Mouse (Mus musculus) thymus, adult 2 months (tissue): Measurements from ENCODE around the gene St6gal1.

Source experiments
- CTCF ChIP-seq: fragments of 200-500 bp; IDR thresholded peaks from 2 replicates; pipeline ENCODE4 v1.5.1; 2012; ENCODE audit warnings: mild to moderate bottlenecking, control low read depth, low read length, moderate library complexity, borderline replicate concordance; ENCODE audit not compliant: control insufficient read depth, poor library complexity, insufficient read depth; ENCODE audit errors: extremely low read depth
- POLR2A ChIP-seq: fragments of 200-500 bp; IDR thresholded peaks from 2 replicates; pipeline ENCODE4 v1.6.1; 2012; ENCODE audit warnings: mild to moderate bottlenecking, low read length, control low read depth, moderate library complexity; ENCODE audit not compliant: control insufficient read depth, poor library complexity, insufficient read depth; ENCODE audit errors: extremely low read depth

- TF ChIP-seq CTCF (no peak), POLR2A (no peak)
These were observed 62.9 kb downstream of the St6gal1 start for GRCm38 (mm10) chr16:23287312-23288040.
